Mouse (Mus musculus): ENCODE results near the gene Lcp2. TPM values are rescaled to one million over a fixed set of nuclear protein-coding genes. Genes with fewer than 3 reads are reported as not detected.

Lcp2 gene
- polyA plus RNA-seq, 1 experiment from 2014 or later, result 9.8 TPM

GRCm38 (mm10) chr11:34087064-34087463, 40.3 kb downstream of the Lcp2 start:
- no peaks in the 10 kb centered on the region for H3K9me3 ChIP-seq (ENCODE audit: low read length)
- H3K4me2 ChIP-seq (ENCODE audit: low read depth, low read length), result no peak overlapping the region
- no peak for ATAC-seq
- TF ChIP-seq EP300 (IDR thresholded peaks at IDR 0.05; ENCODE audit: low read depth) (no peak), CTCF (IDR thresholded peaks at IDR 0.05; ENCODE audit: low read depth) (peak; percentile 32; the same call in 1 of the 2 replicates)
- H3K9ac ChIP-seq (replicated peaks), result no peak overlapping the region
- no peak overlapping the region for H3K4me3 ChIP-seq (ENCODE audit: low read depth, low read length)
- no peaks in the 10 kb centered on the region for H3K4me1 ChIP-seq (ENCODE audit: insufficient read depth)
- H3K27me3 ChIP-seq (ENCODE audit: insufficient read depth, low read length), result no peaks in the 10 kb centered on the region
- WGBS (ENCODE audit: insufficient replicate concordance), result 68% methylated on average over 3 of the region's 3 CpGs
- H3K36me3 ChIP-seq (replicated peaks; ENCODE audit: insufficient read depth, low read length), result peaks cover 3% of the 10 kb centered on the region; the same call in 1 of the 2 replicates
- no peak overlapping the region for H3K27ac ChIP-seq (ENCODE audit: low read depth)
- DNase-seq, result no peak

- TF ChIP-seq CTCF (IDR thresholded peaks at IDR 0.05; ENCODE audit: low read depth), result no peak
- TF ChIP-seq EP300 (IDR thresholded peaks at IDR 0.05; ENCODE audit: low read depth), result no peak
- Histone ChIP-seq H3K36me3 (replicated peaks; ENCODE audit: insufficient read depth, low read length) (no peaks in the 10 kb centered on the region), H3K27me3 (ENCODE audit: insufficient read depth, low read length) (no peaks in the 10 kb centered on the region), H3K9me3 (ENCODE audit: low read length) (no peaks in the 10 kb centered on the region), H3K9ac (replicated peaks) (no peak within 1 kb of the TSS), H3K4me2 (ENCODE audit: low read depth, low read length) (no peak within 1 kb of the TSS), H3K4me1 (ENCODE audit: insufficient read depth) (no peaks in the 10 kb centered on the region), H3K4me3 (ENCODE audit: low read depth, low read length) (no peak within 1 kb of the TSS), H3K27ac (ENCODE audit: low read depth) (no peak within 1 kb of the TSS)
- DNase-seq (no peak), ATAC-seq (no peak)
- 77% methylated on average over 10 of the region's 10 CpGs for WGBS (ENCODE audit: insufficient replicate concordance)
Measured at GRCm38 (mm10) chr11:34098422-34098821, 51.7 kb downstream of the Lcp2 start, which contains the start of gene 4930469K13Rik. 4930469K13Rik (minus strand) TSS chr11:34098554.

GRCm38 (mm10) chr11:34101827-34102226, 55.1 kb downstream of the Lcp2 start:
- Histone ChIP-seq H3K27ac (ENCODE audit: low read depth) (no peak overlapping the region), H3K4me1 (ENCODE audit: insufficient read depth) (no peaks in the 10 kb centered on the region), H3K9me3 (ENCODE audit: low read length) (no peaks in the 10 kb centered on the region), H3K4me2 (ENCODE audit: low read depth, low read length) (no peak overlapping the region), H3K4me3 (ENCODE audit: low read depth, low read length) (no peak overlapping the region), H3K27me3 (ENCODE audit: insufficient read depth, low read length) (no peaks in the 10 kb centered on the region), H3K9ac (replicated peaks) (no peak overlapping the region), H3K36me3 (replicated peaks; ENCODE audit: insufficient read depth, low read length) (no peaks in the 10 kb centered on the region)
- DNase-seq, result no peak
- no peak for TF ChIP-seq CTCF (IDR thresholded peaks at IDR 0.05; ENCODE audit: low read depth)
- TF ChIP-seq EP300 (IDR thresholded peaks at IDR 0.05; ENCODE audit: low read depth), result no peak
- 74% methylated on average over 4 of the region's 4 CpGs for WGBS (ENCODE audit: insufficient replicate concordance)
- no peak for ATAC-seq

DNA sequence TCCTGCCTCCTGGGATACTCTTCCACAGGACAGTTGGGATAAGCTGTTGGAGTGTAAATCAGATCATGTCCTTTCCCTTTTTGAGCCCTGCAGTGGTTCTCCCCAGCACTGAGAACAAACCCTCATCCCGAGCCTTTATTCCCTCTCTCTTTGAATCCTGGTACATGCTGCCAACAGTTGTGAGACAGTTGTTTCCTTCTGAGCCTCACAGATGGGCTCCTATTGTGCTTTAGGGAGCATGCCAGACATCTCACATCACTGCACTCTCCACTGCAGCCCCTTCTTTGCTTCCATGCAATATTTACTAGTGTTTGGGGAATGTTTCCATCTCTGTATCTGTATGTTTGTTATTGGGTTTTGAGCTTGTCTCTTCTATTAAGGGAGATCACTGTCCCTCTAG, 58.2 kb downstream of the Lcp2 start:
- Histone ChIP-seq H3K36me3 (replicated peaks; ENCODE audit: insufficient read depth, low read length) (no peaks in the 10 kb centered on the region), H3K9ac (replicated peaks) (no peak overlapping the region), H3K9me3 (ENCODE audit: low read length) (no peaks in the 10 kb centered on the region), H3K27ac (ENCODE audit: low read depth) (no peak overlapping the region), H3K4me1 (ENCODE audit: insufficient read depth) (no peaks in the 10 kb centered on the region), H3K4me3 (ENCODE audit: low read depth, low read length) (no peak overlapping the region), H3K27me3 (ENCODE audit: insufficient read depth, low read length) (no peaks in the 10 kb centered on the region), H3K4me2 (ENCODE audit: low read depth, low read length) (no peak overlapping the region)
- 64% methylated on average over 1 of the region's 1 CpGs for WGBS (ENCODE audit: insufficient replicate concordance)
- DNase-seq, result no peak
- ATAC-seq, result no peak
- TF ChIP-seq CTCF (IDR thresholded peaks at IDR 0.05; ENCODE audit: low read depth) (no peak), EP300 (IDR thresholded peaks at IDR 0.05; ENCODE audit: low read depth) (no peak)

DNA sequence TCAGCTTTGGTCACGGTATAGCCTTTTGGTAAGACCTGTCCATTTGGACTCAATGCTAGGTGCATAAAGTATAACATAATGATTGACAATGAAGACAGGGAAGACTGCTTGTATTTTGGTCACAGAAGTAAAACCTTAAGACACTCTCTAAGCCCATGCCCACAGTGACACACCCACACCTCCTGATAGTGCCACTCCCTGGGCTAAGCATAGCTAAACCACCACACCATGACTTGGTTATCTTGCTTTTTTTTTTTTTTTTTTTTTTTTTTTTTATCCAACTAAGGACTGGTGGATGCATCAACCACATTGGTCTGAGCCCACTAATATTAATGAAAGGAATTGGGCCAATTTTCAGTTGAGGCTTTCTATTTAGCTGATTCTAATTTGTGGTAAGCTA, 62.5 kb downstream of the Lcp2 start:
- Histone ChIP-seq H3K4me1 (ENCODE audit: insufficient read depth) (no peaks in the 10 kb centered on the region), H3K4me2 (ENCODE audit: low read depth, low read length) (no peak overlapping the region), H3K27me3 (ENCODE audit: insufficient read depth, low read length) (no peaks in the 10 kb centered on the region), H3K9me3 (ENCODE audit: low read length) (no peaks in the 10 kb centered on the region), H3K36me3 (replicated peaks; ENCODE audit: insufficient read depth, low read length) (no peaks in the 10 kb centered on the region), H3K27ac (ENCODE audit: low read depth) (no peak overlapping the region), H3K9ac (replicated peaks) (no peak overlapping the region), H3K4me3 (ENCODE audit: low read depth, low read length) (no peak overlapping the region)
- DNase-seq, result no peak
- TF ChIP-seq EP300 (IDR thresholded peaks at IDR 0.05; ENCODE audit: low read depth) (no peak), CTCF (IDR thresholded peaks at IDR 0.05; ENCODE audit: low read depth) (no peak)
- WGBS (ENCODE audit: insufficient replicate concordance), result 81% methylated on average over 1 of the region's 1 CpGs
- ATAC-seq, result no peak

DNA sequence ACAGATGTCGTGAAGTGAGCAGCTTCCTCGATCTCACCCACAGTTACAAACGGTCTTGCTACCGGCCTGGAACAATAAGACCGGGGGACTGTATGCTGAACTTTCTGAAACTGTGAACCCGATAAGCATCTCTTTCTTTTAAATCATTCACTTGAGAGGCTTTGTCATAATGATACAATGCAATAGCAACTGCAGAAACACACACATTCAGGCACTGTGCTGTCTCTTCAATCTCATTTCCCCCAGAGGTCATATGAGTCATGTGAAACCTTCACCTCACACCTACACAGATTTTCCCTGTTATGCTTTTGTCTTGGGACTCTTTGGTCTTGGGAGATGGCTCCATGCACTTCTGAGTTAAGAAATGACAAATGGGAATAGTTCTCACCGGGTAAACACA, 65.2 kb downstream of the Lcp2 start:
- H3K27ac ChIP-seq (ENCODE audit: low read depth), result no peak overlapping the region
- H3K4me2 ChIP-seq (ENCODE audit: low read depth, low read length), result no peak overlapping the region
- WGBS (ENCODE audit: insufficient replicate concordance), result 55% methylated on average over 7 of the region's 7 CpGs
- DNase-seq, result no peak
- H3K4me3 ChIP-seq (ENCODE audit: low read depth, low read length), result no peak overlapping the region
- no peak overlapping the region for H3K9ac ChIP-seq (replicated peaks)
- no peaks in the 10 kb centered on the region for H3K9me3 ChIP-seq (ENCODE audit: low read length)
- H3K36me3 ChIP-seq (replicated peaks; ENCODE audit: insufficient read depth, low read length), result no peaks in the 10 kb centered on the region
- TF ChIP-seq CTCF (IDR thresholded peaks at IDR 0.05; ENCODE audit: low read depth) (no peak), EP300 (IDR thresholded peaks at IDR 0.05; ENCODE audit: low read depth) (no peak)
- no peak for ATAC-seq
- H3K4me1 ChIP-seq (ENCODE audit: insufficient read depth), result no peaks in the 10 kb centered on the region
- no peaks in the 10 kb centered on the region for H3K27me3 ChIP-seq (ENCODE audit: insufficient read depth, low read length)

Data from liver, postnatal 0 days (tissue).